Mouse (Mus musculus): ENCODE data around the gene Gm20509. TPM values are rescaled to one million over a fixed set of nuclear protein-coding genes. Genes with fewer than 3 reads are reported as not detected.

Gm20509 gene
- total RNA-seq, 2 experiments from 2014 or later, result not detected

DNA sequence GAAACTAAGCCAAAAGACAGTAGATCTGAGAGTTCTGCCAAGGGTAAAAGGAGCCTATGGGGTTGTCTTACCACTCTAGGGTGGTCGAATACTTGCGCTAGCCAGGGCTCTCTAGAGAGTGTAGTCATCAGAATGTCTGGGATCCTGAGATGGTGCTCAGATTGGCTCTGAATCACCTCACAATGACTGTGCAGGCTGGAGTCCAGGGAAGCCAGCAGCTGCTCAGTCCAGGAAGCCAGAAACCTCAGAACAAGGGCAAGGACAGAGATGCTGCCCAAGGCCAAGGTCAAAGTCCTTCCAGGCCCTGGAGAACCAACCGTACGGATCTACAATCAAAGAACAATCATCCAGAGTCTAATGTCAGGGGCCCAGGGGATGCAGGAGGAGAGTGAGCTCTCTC, 63.4 kb downstream of the Gm20509 start:
- intact Hi-C loops (cut with DNase I), result loop anchor here (10.0 kb wide), 1 partner anchor 389 kb away; no protein-coding TSS in a partner anchor
- DNase-seq, result peak in 1 of 2 experiments; percentile 5

Other genes with a start within 250 kb of the Gm20509 start
- gene Pygo1, start 176.8 kb upstream of the Gm20509 start, total RNA-seq (2021), result 10 to 100 TPM; 11.9 to 12.5 TPM
- gene Dyx1c1, start 143.7 kb upstream of the Gm20509 start, total RNA-seq (2021), result under 1 TPM; 0.50 to 0.84 TPM
- gene Gm44503, start 143.6 kb upstream of the Gm20509 start, total RNA-seq (2021), result not detected
- 1 to 10 TPM; 8.9 to 9.7 TPM for gene Ccpg1os, start 117.1 kb upstream of the Gm20509 start, total RNA-seq (2021)
- 10 to 100 TPM; 81.3 to 92.5 TPM for gene Ccpg1, start 117.0 kb upstream of the Gm20509 start, total RNA-seq (2021)
- gene Pigb, start 62.1 kb upstream of the Gm20509 start, total RNA-seq (2021), result 1 to 10 TPM; 2.0 to 2.4 TPM
- gene Rab27a, start 57.6 kb upstream of the Gm20509 start, total RNA-seq (2021), result 1 to 10 TPM; 3.6 to 4.4 TPM
- gene Khdc3, start 634 bp upstream of the Gm20509 start, total RNA-seq (2021), result not detected
- 10 to 100 TPM; 50.5 to 50.8 TPM for gene Rsl24d1, start 11.0 kb downstream of the Gm20509 start, total RNA-seq (2021)

Data from heart, postnatal 36 days (tissue).